Mouse (Mus musculus) cortical plate, adult 2 months (tissue): ENCODE data around the gene A630001G21Rik. TPM values are rescaled to one million over a fixed set of nuclear protein-coding genes. Genes with fewer than 3 reads are reported as not detected.

Experiments
- H3K27ac ChIP-seq: fragments of 200-500 bp; 2 replicates; pipeline ENCODE4 v1.5.1; 2012; ENCODE audit warnings: low read length, control low read depth, inconsistent platforms; ENCODE audit not compliant: insufficient read depth
- H3K4me1 ChIP-seq: fragments of 200-500 bp; 2 replicates; pipeline ENCODE4 v1.6.1; 2011; ENCODE audit warnings: low read length; ENCODE audit not compliant: control insufficient read depth, insufficient read depth
- H3K4me3 ChIP-seq: fragments of 200-500 bp; 2 replicates; pipeline ENCODE4 v1.5.1; 2011; ENCODE audit warnings: mild to moderate bottlenecking, low read length, control low read depth; ENCODE audit not compliant: insufficient read depth
- CTCF ChIP-seq: fragments of 200-500 bp; IDR thresholded peaks from 2 replicates; pipeline ENCODE4 v1.5.1; 2011; ENCODE audit warnings: mild to moderate bottlenecking, control low read depth, low read length; ENCODE audit not compliant: insufficient read depth; ENCODE audit errors: extremely low read depth
- POLR2A ChIP-seq: fragments of 200-500 bp; IDR thresholded peaks from 2 replicates; pipeline ENCODE4 v1.6.1; 2011; ENCODE audit warnings: mild to moderate bottlenecking, low read length, control low read depth; ENCODE audit not compliant: insufficient read depth; ENCODE audit errors: extremely low read depth
- polyA plus RNA-seq: library from polyadenylated mRNA; depleted of rRNA; stranded (reverse); fragments of >200 nt; gene quantifications from 2 replicates; pipeline ENCODE4 v1.2.3, GENCODE M21; 2012

The A630001G21Rik gene
- polyA plus RNA-seq, 1 experiment: 0.94 TPM

GRCm38 (mm10) chr1:85804551-85804950, 26.1 kb upstream of the A630001G21Rik start:
- H3K27ac ChIP-seq: no peak overlapping the region
- no peak for TF ChIP-seq CTCF
- no peak for TF ChIP-seq POLR2A
- H3K4me3 ChIP-seq: no peak overlapping the region
- peaks cover 3% of the 10 kb centered on the region; the same call in 1 of the 2 replicates for H3K4me1 ChIP-seq

GRCm38 (mm10) chr1:85802517-85802916, 24.1 kb upstream of the A630001G21Rik start:
- TF ChIP-seq CTCF (no peak), POLR2A (no peak)

DNA sequence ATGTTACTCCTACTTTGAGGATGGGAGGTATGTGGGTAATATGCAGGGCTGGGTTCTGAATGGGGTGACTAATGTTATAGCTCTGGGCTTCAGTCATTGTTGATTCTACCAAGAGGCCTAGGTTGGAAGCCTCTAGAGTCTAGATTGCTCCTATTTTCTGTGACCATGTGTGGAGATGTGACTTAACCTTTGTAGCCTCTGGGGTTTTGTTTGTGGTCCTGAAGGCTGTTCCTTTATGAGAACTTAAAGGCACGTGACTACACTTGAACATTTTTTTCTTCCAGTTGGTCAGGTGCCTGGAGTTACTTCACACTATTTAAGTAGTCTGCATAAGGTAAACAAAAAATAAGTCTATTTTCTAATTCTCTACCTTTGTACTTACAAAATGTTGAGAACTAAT, 21.3 kb upstream of the A630001G21Rik start:
- TF ChIP-seq POLR2A (no peak), CTCF (no peak)
- Histone ChIP-seq H3K4me3 (no peak overlapping the region), H3K27ac (no peak overlapping the region), H3K4me1 (no peaks in the 10 kb centered on the region; the same call in 1 of the 2 replicates)

More at GRCm38 (mm10) chr1:85802517-85802916, 24.1 kb upstream of the A630001G21Rik start:
- H3K4me1 ChIP-seq: no peaks in the 10 kb centered on the region; the same call in 1 of the 2 replicates
- H3K27ac ChIP-seq: no peak overlapping the region
- no peak overlapping the region for H3K4me3 ChIP-seq

- no peak overlapping the region; the same call in 1 of the 2 replicates for H3K4me3 ChIP-seq
- H3K27ac ChIP-seq: no peak overlapping the region
- no peaks in the 10 kb centered on the region; the same call in 1 of the 2 replicates for H3K4me1 ChIP-seq
- no peak for TF ChIP-seq POLR2A
- TF ChIP-seq CTCF: no peak
These were observed 16.8 kb upstream of the A630001G21Rik start for GRCm38 (mm10) chr1:85795196-85795595.

DNA sequence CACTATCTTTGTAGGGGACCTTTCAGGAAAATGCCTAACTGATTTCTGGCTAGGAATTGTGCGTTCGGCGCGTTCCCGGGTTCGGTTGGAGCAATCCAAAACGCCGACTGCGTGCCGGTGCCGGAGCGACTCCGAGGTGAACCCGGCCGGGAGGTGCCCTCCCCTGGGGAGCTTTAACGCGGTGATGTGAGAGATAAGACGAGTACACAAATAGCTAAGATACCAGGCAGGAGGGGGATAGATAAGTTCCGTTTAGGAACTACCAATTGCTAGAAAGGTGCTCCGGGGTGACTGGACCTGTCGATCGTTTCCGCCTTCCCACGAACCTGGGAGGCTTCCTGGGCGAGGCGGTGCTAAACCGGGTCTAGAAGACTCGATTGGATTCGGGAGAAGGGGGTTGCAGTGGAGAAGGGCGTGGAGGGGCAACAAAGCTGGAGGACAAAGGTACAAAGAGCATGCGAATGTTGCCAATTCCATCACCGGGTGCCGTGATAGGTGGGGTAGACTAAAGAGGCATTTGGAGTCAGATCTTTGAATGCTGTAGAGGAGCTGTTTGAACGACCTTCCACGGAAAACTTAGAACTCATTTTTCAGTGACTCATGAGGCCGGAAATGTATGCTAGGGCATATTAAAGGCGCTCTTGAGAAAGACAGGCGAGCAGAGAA, 15.8 kb upstream of the A630001G21Rik start:
- H3K27ac ChIP-seq: peak overlapping the region; percentile 100
- TF ChIP-seq POLR2A: no peak
- TF ChIP-seq CTCF: no peak
- peak overlapping the region; percentile 88 for H3K4me3 ChIP-seq
- no peaks in the 10 kb centered on the region; the same call in 1 of the 2 replicates for H3K4me1 ChIP-seq

GRCm38 (mm10) chr1:85793208-85794105, 15.0 kb upstream of the A630001G21Rik start, which contains the start of gene Cab39:
Gene Cab39, plus strand, starts transcription at chr1:85793441.
- Histone ChIP-seq H3K4me1 (no peaks in the 10 kb centered on the region; the same call in 1 of the 2 replicates), H3K4me3 (peak within 1 kb of the TSS; percentile 88), H3K27ac (peak within 1 kb of the TSS; percentile 100)
- TF ChIP-seq POLR2A (peak; percentile 66), CTCF (peak; percentile 27)

DNA sequence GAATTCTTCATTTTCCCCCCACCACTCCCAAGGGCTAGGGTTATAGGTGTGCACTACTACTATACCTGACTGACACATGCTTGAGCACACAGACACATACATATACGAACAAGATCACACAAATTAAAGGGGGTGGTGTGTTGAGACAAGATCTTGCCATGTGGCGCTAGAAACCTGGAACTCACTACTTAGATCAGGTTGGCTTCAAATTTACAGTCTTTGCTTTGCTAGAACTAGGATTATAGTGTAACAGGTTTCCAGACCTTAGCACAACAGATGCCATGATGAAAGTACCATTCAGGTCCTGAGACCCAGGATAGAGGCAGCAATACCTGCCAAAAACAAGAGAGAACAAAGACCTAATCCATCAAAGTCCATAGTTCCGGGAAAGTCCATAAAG, 13.0 kb upstream of the A630001G21Rik start:
- H3K4me1 ChIP-seq: no peaks in the 10 kb centered on the region
- H3K4me3 ChIP-seq: no peak overlapping the region
- no peak overlapping the region for H3K27ac ChIP-seq
- TF ChIP-seq POLR2A: no peak
- TF ChIP-seq CTCF: no peak

- no peak overlapping the region for H3K27ac ChIP-seq
- TF ChIP-seq POLR2A: no peak
- no peak for TF ChIP-seq CTCF
- H3K4me1 ChIP-seq: no peaks in the 10 kb centered on the region
- no peak overlapping the region for H3K4me3 ChIP-seq
These were observed 12.1 kb upstream of the A630001G21Rik start for GRCm38 (mm10) chr1:85790565-85790964.

- no peak overlapping the region for H3K4me3 ChIP-seq
- H3K4me1 ChIP-seq: peaks cover 2% of the 10 kb centered on the region; the same call in 1 of the 2 replicates
- no peak overlapping the region for H3K27ac ChIP-seq
- TF ChIP-seq CTCF (no peak), POLR2A (no peak)
These were observed 1.2 kb upstream of the A630001G21Rik start for GRCm38 (mm10) chr1:85779428-85780180.
